Mouse (Mus musculus) spleen, adult 2 months (tissue): ENCODE measurements around the gene Dnase1l1. TPM values are rescaled to one million over a fixed set of nuclear protein-coding genes. Genes with fewer than 3 reads are reported as not detected.
A peak's percentile ranks its signal among the peaks of the same experiment; 100 is the strongest.

Source experiments
- DNase-seq, 2 experiments: peaks; one replicate each; pipeline versions ENCODE4 v3.0.0 to v3.0.0-alpha.2; 2012 to 2021; ENCODE audit warnings: low spot score in 2 of 2, low read depth in 1 of 2
- H3K27ac ChIP-seq: fragments of 200-500 bp; 2 replicates; pipeline ENCODE4 v1.5.1; 2012; ENCODE audit warnings: low read length, inconsistent platforms; ENCODE audit not compliant: insufficient read depth
- H3K27me3 ChIP-seq: fragments of 200-500 bp; 2 replicates; pipeline ENCODE4 v1.6.1; 2012; ENCODE audit warnings: mild to moderate bottlenecking, moderate library complexity, low read length, inconsistent platforms; ENCODE audit not compliant: control insufficient read depth, insufficient read depth
- H3K36me3 ChIP-seq: fragments of 200-500 bp; 2 replicates; pipeline ENCODE4 v1.6.1; 2012; ENCODE audit warnings: mild to moderate bottlenecking, low read length, inconsistent platforms; ENCODE audit not compliant: control insufficient read depth, insufficient read depth
- H3K4me1 ChIP-seq: fragments of 200-500 bp; 2 replicates; pipeline ENCODE4 v1.6.1; 2011; ENCODE audit warnings: inconsistent platforms; ENCODE audit not compliant: control insufficient read depth, insufficient read depth, insufficient read length
- H3K4me3 ChIP-seq: fragments of 200-500 bp; 2 replicates; pipeline ENCODE4 v1.5.1; 2011; ENCODE audit warnings: mild to moderate bottlenecking, inconsistent platforms; ENCODE audit not compliant: insufficient read depth, insufficient read length; ENCODE audit errors: extremely low read depth
- CTCF ChIP-seq: fragments of 200-500 bp; IDR thresholded peaks from 2 replicates; pipeline ENCODE4 v1.5.1; 2011; ENCODE audit warnings: mild to moderate bottlenecking, inconsistent platforms; ENCODE audit not compliant: insufficient read depth, insufficient read length, insufficient replicate concordance; ENCODE audit errors: extremely low read depth
- POLR2A ChIP-seq: fragments of 200-500 bp; IDR thresholded peaks from 2 replicates; pipeline ENCODE4 v1.6.1; 2011; ENCODE audit warnings: low read depth, low read length, inconsistent platforms
- WGBS: fragments of 180-500 bp; shearing (Covaris S2); methylation state at CpG from one replicate; pipeline ENCODE4 v1.1.7; 2018; 5-methylcytosine and 5-hydroxymethylcytosine counted together
- polyA plus RNA-seq: library from polyadenylated mRNA; depleted of rRNA; stranded (reverse); fragments of >200 nt; gene quantifications from 2 replicates; pipeline ENCODE4 v1.2.3, GENCODE M21; 2012

Dnase1l1 gene
- polyA plus RNA-seq, 1 experiment, result 14.0 TPM

- no peaks in the 10 kb centered on the region; the same call in 1 of the 2 replicates for H3K4me1 ChIP-seq
- TF ChIP-seq CTCF (no peak), POLR2A (no peak)
- H3K27me3 ChIP-seq, result no peaks in the 10 kb centered on the region
- peak; percentile 71 to 83 for DNase-seq
- peak overlapping the region; percentile 67 for H3K4me3 ChIP-seq
- WGBS, result 30% methylated on average over 39 of the region's 39 CpGs
- H3K36me3 ChIP-seq, result peaks cover 1% of the 10 kb centered on the region; the same call in 1 of the 2 replicates
- H3K27ac ChIP-seq, result peak overlapping the region; percentile 74
Observed at GRCm38 (mm10) chrX:74282395-74283091, 406 bp upstream of the Dnase1l1 start.

GRCm38 (mm10) chrX:74281041-74281731 lies 951 bp downstream of the Dnase1l1 start:
- no peak for DNase-seq
- 0 out of 2 replicates have a peak, but pooled peaks cover 1% of the 10 kb centered on the region for H3K36me3 ChIP-seq
- no peaks in the 10 kb centered on the region; the same call in 1 of the 2 replicates for H3K4me1 ChIP-seq
- H3K4me3 ChIP-seq, result peak overlapping the region; percentile 67
- H3K27ac ChIP-seq, result peak overlapping the region; percentile 74
- WGBS, result 25% methylated on average over 14 of the region's 14 CpGs
- no peaks in the 10 kb centered on the region for H3K27me3 ChIP-seq
- no peak for TF ChIP-seq POLR2A
- no peak for TF ChIP-seq CTCF

- TF ChIP-seq POLR2A (no peak), CTCF (no peak)
- Histone ChIP-seq H3K27ac (no peak overlapping the region), H3K4me3 (no peak overlapping the region), H3K4me1 (no peaks in the 10 kb centered on the region; the same call in 1 of the 2 replicates), H3K27me3 (no peaks in the 10 kb centered on the region), H3K36me3 (no peaks in the 10 kb centered on the region; the same call in 1 of the 2 replicates)
- no peak for DNase-seq
- WGBS, result 69% methylated on average over 8 of the region's 8 CpGs
Observed at GRCm38 (mm10) chrX:74277916-74278315, 4.2 kb downstream of the Dnase1l1 start.

DNA sequence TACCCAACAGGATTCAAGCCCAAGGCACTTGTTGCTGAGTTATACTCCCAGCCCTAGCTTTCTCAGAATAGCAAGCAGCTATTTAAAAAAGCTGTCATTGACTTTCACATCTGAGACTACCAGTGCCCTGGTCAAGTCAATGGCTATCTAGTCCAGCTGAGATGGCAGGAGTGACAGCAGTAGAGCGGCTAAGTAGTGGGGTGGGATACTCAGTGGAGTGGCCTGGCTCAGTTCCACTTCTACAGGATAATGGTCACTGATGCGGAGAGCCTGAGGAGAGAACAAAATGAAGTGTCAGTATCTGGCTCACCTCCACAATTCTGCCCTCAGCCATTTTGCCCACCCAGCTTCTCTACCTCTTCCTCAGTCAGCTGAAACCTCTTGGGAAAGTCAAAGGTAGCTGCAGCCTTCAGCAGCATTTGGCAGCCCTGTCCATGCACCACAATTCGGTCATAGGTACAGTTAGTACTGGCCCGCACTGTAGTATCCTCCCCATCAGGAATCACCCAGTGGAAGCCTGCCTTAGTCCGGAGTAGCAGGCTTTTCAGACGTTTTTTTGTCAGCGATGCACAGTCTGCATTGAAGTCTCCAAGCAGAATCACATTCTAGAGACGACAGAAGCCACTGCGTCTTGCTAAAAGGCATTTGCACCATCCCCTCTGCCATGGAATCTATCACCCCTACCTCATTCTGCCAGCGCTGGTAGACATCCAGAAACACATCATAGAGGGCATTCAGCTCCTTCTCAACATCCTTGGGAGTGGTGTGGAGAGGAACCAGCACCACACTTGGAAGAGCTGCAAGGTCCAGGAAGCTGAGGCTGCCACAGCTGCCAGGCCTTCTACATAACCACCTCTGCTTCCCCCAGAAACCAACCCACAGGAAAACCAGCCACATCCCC lies 8.5 kb downstream of the Dnase1l1 start:
- 33% methylated on average over 10 of the region's 10 CpGs for WGBS
- Histone ChIP-seq H3K4me3 (no peak overlapping the region), H3K27me3 (no peaks in the 10 kb centered on the region), H3K4me1 (peaks cover 4% of the 10 kb centered on the region; the same call in 1 of the 2 replicates), H3K36me3 (peaks cover 3% of the 10 kb centered on the region; the same call in 1 of the 2 replicates), H3K27ac (no peak overlapping the region)
- DNase-seq, result no peak
- TF ChIP-seq POLR2A (no peak), CTCF (no peak)

DNA sequence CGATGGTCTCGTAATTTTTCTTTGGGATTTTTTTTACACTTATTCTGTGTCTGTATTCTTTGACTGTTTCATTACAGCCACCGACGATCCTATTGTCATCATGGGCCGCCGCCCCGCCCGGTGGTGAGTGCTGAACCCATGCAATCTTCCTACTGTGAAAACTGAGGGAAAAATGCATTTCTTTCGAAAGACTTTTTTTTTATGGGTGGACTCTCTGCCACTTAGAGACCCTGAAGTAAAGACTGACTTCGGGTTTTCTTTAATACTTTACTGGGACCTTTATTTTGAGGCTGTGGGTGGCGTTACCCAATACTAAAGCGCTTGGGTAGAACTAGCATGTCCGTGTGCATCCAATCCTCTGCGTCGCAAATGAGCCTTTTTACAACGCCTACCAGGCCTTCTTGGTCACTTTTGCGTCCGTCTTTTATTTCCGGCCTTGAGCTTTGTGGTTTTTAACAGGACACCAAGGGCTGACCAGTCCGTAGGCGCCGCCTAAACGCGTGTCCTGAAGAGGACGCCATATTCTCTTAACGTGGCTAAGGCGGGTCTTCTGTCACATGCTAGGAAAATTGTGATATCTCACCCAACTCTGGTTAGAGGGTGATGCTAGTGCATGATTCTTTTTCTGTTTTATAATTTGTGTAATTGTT lies 11.1 kb downstream of the Dnase1l1 start:
- TF ChIP-seq POLR2A, result no peak
- no peak for TF ChIP-seq CTCF
- WGBS, result 25% methylated on average over 27 of the region's 27 CpGs
- H3K27me3 ChIP-seq, result no peaks in the 10 kb centered on the region
- H3K4me1 ChIP-seq, result peaks cover 4% of the 10 kb centered on the region; the same call in 1 of the 2 replicates
- DNase-seq, result no peak
- H3K36me3 ChIP-seq, result peaks cover 3% of the 10 kb centered on the region; the same call in 1 of the 2 replicates
- peak overlapping the region; percentile 67 for H3K4me3 ChIP-seq
- peak overlapping the region; percentile 66 for H3K27ac ChIP-seq
